Mouse (Mus musculus): Measurements from ENCODE around the gene Bivm. TPM values are rescaled to one million over a fixed set of nuclear protein-coding genes. Genes with fewer than 3 reads are reported as not detected.
A peak's percentile ranks its signal among the peaks of the same experiment; 100 is the strongest.

Gene Bivm
- 16.4 and 17.0 TPM in 2 replicates for polyA plus RNA-seq (2015; fragmentation: Nextera tagmentation; extraction: Ambion mirVana)

DNA sequence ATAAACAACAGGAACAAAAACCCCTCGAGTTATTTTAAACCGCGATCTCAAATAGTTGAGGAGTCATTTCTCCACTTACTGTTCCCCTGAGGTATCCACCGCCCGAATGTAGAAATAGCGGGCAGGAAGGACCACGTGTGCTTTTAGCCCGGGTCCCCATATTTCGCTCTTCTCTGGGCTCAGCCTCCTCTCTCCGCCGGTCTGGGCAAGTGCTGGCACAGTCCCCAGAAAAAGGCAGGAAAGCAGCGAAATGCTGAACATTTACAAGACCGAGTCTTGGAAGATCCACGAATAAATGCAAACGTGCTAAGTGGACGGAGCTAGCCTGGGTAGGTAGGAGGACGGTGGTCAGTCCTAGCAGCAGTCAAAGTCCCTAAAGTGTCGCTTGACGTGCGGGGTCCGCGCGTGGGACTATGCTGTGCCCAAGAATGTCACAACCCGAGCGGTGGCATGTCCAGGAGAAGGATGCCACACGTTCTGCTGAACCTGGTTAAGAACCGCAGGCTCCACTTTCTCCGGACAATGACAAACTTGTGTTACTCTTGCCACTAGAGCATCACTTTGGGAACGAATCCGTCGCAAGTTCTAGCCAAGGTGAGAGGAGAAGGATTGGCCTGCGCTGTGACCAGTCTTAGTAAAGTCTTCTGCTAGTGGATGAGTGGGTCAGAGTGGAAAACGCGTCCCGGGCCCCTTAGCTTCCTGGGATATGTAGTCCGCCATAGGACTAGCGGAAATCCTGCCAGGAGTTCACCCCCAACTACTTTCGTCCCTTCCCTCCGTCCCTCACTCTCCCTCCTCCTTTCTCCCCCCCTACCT is at the start of gene Bivm, which contains the start of gene Kdelc1:
Bivm (plus strand) TSS at position 719 of the 816 bp plus-strand sequence.
Kdelc1 (minus strand) TSS at position 570 of the 816 bp plus-strand sequence.
- TF ChIP-seq CTCF (IDR thresholded peaks at IDR 0.05; ENCODE audit: low read depth), result no peak
- ATAC-seq (replicated peaks; ENCODE audit: low FRiP score, low read depth), result peak; percentile 96
- Histone ChIP-seq H3K9ac (ENCODE audit: low read depth, low read length) (peak within 1 kb of the TSS; percentile 68), H3K27me3 (ENCODE audit: insufficient read depth, low read length) (no peaks in the 10 kb centered on the region), H3K36me3 (ENCODE audit: insufficient read depth, low read length) (peaks cover 11% of the 10 kb centered on the region; the same call in 1 of the 2 replicates), H3K4me2 (ENCODE audit: low read length) (peak within 1 kb of the TSS; percentile 88), H3K4me1 (replicated peaks; ENCODE audit: insufficient read depth, low read length) (no peaks in the 10 kb centered on the region; the same call in 1 of the 2 replicates), H3K4me3 (replicated peaks; ENCODE audit: low read depth, low read length) (peak within 1 kb of the TSS; percentile 71), H3K9me3 (replicated peaks; ENCODE audit: low read length) (no peaks in the 10 kb centered on the region), H3K27ac (peak within 1 kb of the TSS; percentile 95)
- WGBS, result 2% methylated on average over 39 of the region's 39 CpGs
- DNase-seq (ENCODE audit: low spot score), result peak; percentile 100

DNA sequence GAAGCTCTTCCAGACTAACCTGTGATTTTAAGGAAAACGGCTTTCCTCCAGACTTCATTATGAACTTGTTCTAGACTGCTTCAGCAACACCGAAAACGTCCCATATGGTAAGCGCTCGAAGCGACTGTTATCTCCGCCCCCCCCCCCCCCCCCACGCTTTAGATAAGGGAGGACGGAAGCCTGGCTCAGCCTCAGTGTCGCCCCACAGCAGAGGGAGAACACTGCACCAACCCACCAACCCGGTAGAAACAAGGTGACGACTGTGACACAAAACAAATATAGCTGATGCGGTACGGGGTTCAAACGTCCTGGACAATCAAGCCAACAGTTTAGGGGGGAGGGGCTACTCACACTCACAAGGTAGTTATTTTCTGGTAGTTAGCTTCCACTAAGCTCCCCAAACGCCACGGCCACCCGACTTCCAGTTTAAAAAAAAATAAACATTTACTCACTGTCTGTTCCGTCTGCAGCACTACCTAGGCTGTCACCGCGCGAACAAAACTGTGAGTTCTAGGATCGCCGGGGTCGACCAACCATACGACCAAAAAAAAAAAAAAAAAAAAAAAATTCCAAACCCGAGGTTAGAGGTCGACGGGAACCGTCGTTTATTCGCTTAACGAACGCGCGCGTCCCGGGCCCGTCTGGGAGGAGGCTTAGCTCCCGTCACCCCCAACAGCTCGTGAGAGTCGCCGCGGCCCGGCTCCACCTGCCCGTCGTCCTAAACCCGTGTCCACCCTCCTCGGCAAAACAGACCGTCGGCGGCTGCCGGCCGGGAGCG is 17.1 kb upstream of the Bivm start:
- no peak for TF ChIP-seq CTCF (IDR thresholded peaks at IDR 0.05; ENCODE audit: low read depth)
- ATAC-seq (replicated peaks; ENCODE audit: low FRiP score, low read depth), result peak; percentile 85
- H3K36me3 ChIP-seq (ENCODE audit: insufficient read depth, low read length), result 0 out of 2 replicates have a peak, but pooled peaks cover 4% of the 10 kb centered on the region
- peak overlapping the region; percentile 63 for H3K4me3 ChIP-seq (replicated peaks; ENCODE audit: low read depth, low read length)
- peak overlapping the region; percentile 69 for H3K4me2 ChIP-seq (ENCODE audit: low read length)
- WGBS, result under 1% methylated on average over 55 of the region's 55 CpGs
- no peaks in the 10 kb centered on the region for H3K27me3 ChIP-seq (ENCODE audit: insufficient read depth, low read length)
- peak overlapping the region; percentile 91 for H3K27ac ChIP-seq
- DNase-seq (ENCODE audit: low spot score), result peak; percentile 53
- H3K4me1 ChIP-seq (replicated peaks; ENCODE audit: insufficient read depth, low read length), result no peaks in the 10 kb centered on the region
- H3K9ac ChIP-seq (ENCODE audit: low read depth, low read length), result peak overlapping the region; percentile 71
- no peaks in the 10 kb centered on the region for H3K9me3 ChIP-seq (replicated peaks; ENCODE audit: low read length)

DNA sequence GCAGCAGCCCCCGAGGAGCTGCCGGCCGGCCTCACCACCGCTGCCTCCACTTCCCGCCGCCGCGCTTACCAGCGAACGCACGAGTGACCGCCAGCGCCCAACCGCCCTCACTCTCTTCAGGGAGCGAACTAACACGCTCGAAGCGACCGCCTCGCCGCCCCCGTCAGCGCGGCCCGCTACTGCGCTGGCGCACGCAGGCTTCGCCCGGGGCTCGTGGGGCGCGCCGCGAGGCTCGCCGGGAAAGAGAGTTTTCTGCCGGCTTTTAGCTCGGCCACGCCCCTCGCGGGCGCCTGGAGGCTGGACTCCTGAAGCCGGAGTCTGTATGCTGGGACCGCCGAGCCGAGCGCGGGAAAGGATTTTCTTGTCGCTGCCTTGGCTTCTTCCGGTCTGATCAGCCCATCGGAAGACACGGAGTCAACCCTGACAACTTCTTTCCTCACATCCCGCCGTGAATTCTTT is 16.5 kb upstream of the Bivm start, which contains the start of gene Tex30:
Tex30 (minus strand) TSS at position 183 of the 459 bp plus-strand sequence.
- under 1% methylated on average over 54 of the region's 55 CpGs for WGBS
- no peaks in the 10 kb centered on the region for H3K27me3 ChIP-seq (ENCODE audit: insufficient read depth, low read length)
- peak within 1 kb of the TSS; percentile 69 for H3K4me2 ChIP-seq (ENCODE audit: low read length)
- DNase-seq (ENCODE audit: low spot score) (peak; percentile 96), ATAC-seq (replicated peaks; ENCODE audit: low FRiP score, low read depth) (peak; percentile 99)
- H3K36me3 ChIP-seq (ENCODE audit: insufficient read depth, low read length), result 0 out of 2 replicates have a peak, but pooled peaks cover 4% of the 10 kb centered on the region
- TF ChIP-seq CTCF (IDR thresholded peaks at IDR 0.05; ENCODE audit: low read depth), result no peak
- H3K4me1 ChIP-seq (replicated peaks; ENCODE audit: insufficient read depth, low read length), result no peaks in the 10 kb centered on the region
- peak within 1 kb of the TSS; percentile 63 for H3K4me3 ChIP-seq (replicated peaks; ENCODE audit: low read depth, low read length)
- peak within 1 kb of the TSS; percentile 71 for H3K9ac ChIP-seq (ENCODE audit: low read depth, low read length)
- no peaks in the 10 kb centered on the region for H3K9me3 ChIP-seq (replicated peaks; ENCODE audit: low read length)
- peak within 1 kb of the TSS; percentile 91 for H3K27ac ChIP-seq

DNA sequence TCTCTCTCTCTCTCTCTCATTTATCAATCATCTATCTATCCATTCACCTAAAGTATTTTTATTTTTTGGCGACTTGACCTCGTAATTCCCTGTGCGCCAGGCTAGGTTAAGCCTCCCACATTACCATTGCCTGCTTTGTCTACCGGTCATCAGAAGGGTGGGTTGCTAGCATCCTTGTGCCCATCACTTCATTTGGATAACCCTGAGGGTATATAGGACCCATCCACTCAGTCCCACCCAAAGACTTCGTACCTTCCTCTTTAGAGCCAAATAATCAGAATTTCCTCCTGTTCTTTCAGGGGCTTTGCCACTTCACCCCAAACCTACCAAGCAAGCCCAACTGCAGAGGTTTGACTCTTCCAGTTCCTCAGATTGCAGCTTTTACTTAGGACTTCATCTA is 15.8 kb upstream of the Bivm start:
- ATAC-seq (replicated peaks; ENCODE audit: low FRiP score, low read depth) (no peak), DNase-seq (ENCODE audit: low spot score) (no peak)
- H3K27me3 ChIP-seq (ENCODE audit: insufficient read depth, low read length), result no peaks in the 10 kb centered on the region
- TF ChIP-seq CTCF (IDR thresholded peaks at IDR 0.05; ENCODE audit: low read depth), result no peak
- H3K4me1 ChIP-seq (replicated peaks; ENCODE audit: insufficient read depth, low read length), result no peaks in the 10 kb centered on the region
- H3K9ac ChIP-seq (ENCODE audit: low read depth, low read length), result no peak overlapping the region
- H3K9me3 ChIP-seq (replicated peaks; ENCODE audit: low read length), result no peaks in the 10 kb centered on the region
- H3K36me3 ChIP-seq (ENCODE audit: insufficient read depth, low read length), result 0 out of 2 replicates have a peak, but pooled peaks cover 6% of the 10 kb centered on the region
- peak overlapping the region; percentile 69 for H3K4me2 ChIP-seq (ENCODE audit: low read length)
- WGBS, result 11% methylated on average over 5 of the region's 5 CpGs
- H3K4me3 ChIP-seq (replicated peaks; ENCODE audit: low read depth, low read length), result peak overlapping the region; percentile 63; the same call in 1 of the 2 replicates
- H3K27ac ChIP-seq, result no peak overlapping the region

DNA sequence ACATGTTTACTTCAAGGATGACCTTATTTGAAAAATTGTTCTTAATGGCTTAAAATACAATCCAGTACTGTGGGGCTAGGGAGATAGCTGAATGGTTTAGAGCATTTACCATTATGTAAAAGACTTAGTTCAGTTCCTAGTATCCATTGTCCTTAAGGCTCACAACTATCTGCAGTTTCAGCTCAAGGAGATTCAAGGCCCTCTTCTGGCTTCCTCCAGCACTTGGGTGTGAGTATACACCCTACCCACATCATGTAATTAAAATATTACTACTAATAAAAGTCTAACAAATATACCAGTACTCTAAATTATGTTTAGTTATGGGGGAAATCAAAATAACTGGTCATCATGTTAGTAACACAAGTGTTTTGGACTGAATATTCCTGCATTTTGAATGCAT is 1.2 kb upstream of the Bivm start:
- ATAC-seq (replicated peaks; ENCODE audit: low FRiP score, low read depth), result no peak
- Histone ChIP-seq H3K36me3 (ENCODE audit: insufficient read depth, low read length) (peaks cover 16% of the 10 kb centered on the region; the same call in 1 of the 2 replicates), H3K27me3 (ENCODE audit: insufficient read depth, low read length) (no peaks in the 10 kb centered on the region), H3K9ac (ENCODE audit: low read depth, low read length) (no peak overlapping the region), H3K9me3 (replicated peaks; ENCODE audit: low read length) (no peaks in the 10 kb centered on the region), H3K4me1 (replicated peaks; ENCODE audit: insufficient read depth, low read length) (no peaks in the 10 kb centered on the region; the same call in 1 of the 2 replicates), H3K4me2 (ENCODE audit: low read length) (peak overlapping the region; percentile 88; the same call in 1 of the 2 replicates), H3K27ac (no peak overlapping the region), H3K4me3 (replicated peaks; ENCODE audit: low read depth, low read length) (peak overlapping the region; percentile 71; the same call in 1 of the 2 replicates)
- no peak for DNase-seq (ENCODE audit: low spot score)
- no peak for TF ChIP-seq CTCF (IDR thresholded peaks at IDR 0.05; ENCODE audit: low read depth)
